Mouse (Mus musculus) intestine, embryonic 16.5 days (tissue): Measurements from ENCODE around the gene Scyl2. TPM values are rescaled to one million over a fixed set of nuclear protein-coding genes. Genes with fewer than 3 reads are reported as not detected.
"Not testable (repeated sequence)": the region's sequence is repeated elsewhere in the genome, so short reads cannot be mapped to it uniquely, and the experiment has no call there.

Source experiments
- ATAC-seq: fragments of 200-750 bp; cut with Nextera tagmentation; 2 replicates; pipeline ENCODE4 v1.8.0; 2017; ENCODE audit warnings: moderate TSS enrichment, moderate library complexity
- H3K27ac ChIP-seq: fragments of 300-500 bp; sonication (generic); 2 replicates; pipeline ENCODE4 v1.5.1; 2014; ENCODE audit warnings: mild to moderate bottlenecking, low read length
- H3K27me3 ChIP-seq: fragments of 300-500 bp; sonication (generic); replicated peaks from 2 replicates; pipeline ENCODE4 v1.6.1; 2014; ENCODE audit warnings: low read length, control low read depth, mixed read lengths; ENCODE audit not compliant: control insufficient read depth, insufficient read depth
- H3K36me3 ChIP-seq: fragments of 300-500 bp; sonication (generic); 2 replicates; pipeline ENCODE4 v1.6.1; 2014; ENCODE audit warnings: low read length, control low read depth; ENCODE audit not compliant: control insufficient read depth, insufficient read depth
- H3K4me1 ChIP-seq: fragments of 300-500 bp; sonication (generic); 2 replicates; pipeline ENCODE4 v1.6.1; 2014; ENCODE audit warnings: low read length, control low read depth, mixed read lengths; ENCODE audit not compliant: control insufficient read depth, insufficient read depth
- H3K4me2 ChIP-seq: fragments of 300-500 bp; sonication (generic); 2 replicates; pipeline ENCODE4 v1.6.1; 2014; ENCODE audit warnings: low read depth, low read length, control low read depth
- H3K4me3 ChIP-seq: fragments of 300-500 bp; sonication (generic); 2 replicates; pipeline ENCODE4 v1.5.1; 2014; ENCODE audit warnings: mild to moderate bottlenecking, low read length
- H3K9ac ChIP-seq: fragments of 300-500 bp; sonication (generic); 2 replicates; pipeline ENCODE4 v1.6.1; 2014; ENCODE audit warnings: low read depth, low read length
- H3K9me3 ChIP-seq: fragments of 300-500 bp; sonication (generic); 2 replicates; pipeline ENCODE4 v1.6.1; 2016; ENCODE audit warnings: low read length, control low read depth; ENCODE audit not compliant: control insufficient read depth
- WGBS: fragments of 180-500 bp; shearing (Covaris S2); extraction: QIAGEN DNeasy Blood & Tissue Kit; methylation state at CpG from one replicate; pipeline ENCODE4 v1.1.7; 2014; 5-methylcytosine and 5-hydroxymethylcytosine counted together
- polyA plus RNA-seq: library from polyadenylated mRNA; unstranded; fragments of >200 nt; fragmentation: Nextera tagmentation; extraction: Ambion mirVana; gene quantifications from 2 replicates; pipeline ENCODE4 v1.2.1, GENCODE M21; 2015

Gene Scyl2
- polyA plus RNA-seq, 1 experiment from 2014 or later = 5.3 TPM

DNA sequence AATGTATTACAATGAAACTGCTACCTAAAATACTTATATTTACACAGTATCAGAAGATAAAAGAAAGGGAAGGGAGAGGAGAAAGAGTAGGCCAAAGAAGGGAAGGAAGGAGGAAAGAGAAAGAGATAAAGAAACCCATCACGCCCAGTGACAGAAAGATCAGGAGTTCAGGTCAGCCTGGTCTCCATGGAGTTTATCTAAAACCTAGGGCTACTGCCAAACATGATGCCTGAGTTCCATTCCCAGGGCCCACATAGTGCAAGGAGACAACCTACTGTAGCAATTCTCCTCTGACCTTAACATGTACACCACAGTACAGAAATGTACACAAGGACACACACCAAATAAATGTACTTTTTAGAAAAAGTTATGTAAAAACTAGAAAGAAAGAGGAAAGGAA, 3.9 kb downstream of the Scyl2 start:
- Histone ChIP-seq H3K4me1 (peaks cover 14% of the 10 kb centered on the region), H3K36me3 (no peaks in the 10 kb centered on the region), H3K4me3 (no peak overlapping the region), H3K4me2 (no peak overlapping the region), H3K27ac (no peak overlapping the region), H3K9ac (no peak overlapping the region), H3K9me3 (no peaks in the 10 kb centered on the region), H3K27me3 (no peaks in the 10 kb centered on the region)
- no peak for ATAC-seq
- WGBS = 76% methylated on average over 1 of the region's 1 CpGs

- Histone ChIP-seq H3K9me3 (no peaks in the 10 kb centered on the region), H3K4me1 (peaks cover 9% of the 10 kb centered on the region), H3K36me3 (no peaks in the 10 kb centered on the region), H3K27ac (no peak overlapping the region), H3K4me2 (no peak overlapping the region), H3K27me3 (no peaks in the 10 kb centered on the region), H3K4me3 (no peak overlapping the region), H3K9ac (no peak overlapping the region)
- no peak for ATAC-seq
- 86% methylated on average over 4 of the region's 4 CpGs for WGBS
These were observed 4.4 kb downstream of the Scyl2 start for GRCm38 (mm10) chr10:89681706-89682105.

- no peaks in the 10 kb centered on the region for H3K9me3 ChIP-seq
- no peak overlapping the region for H3K27ac ChIP-seq
- ATAC-seq = no peak
- H3K4me1 ChIP-seq = peaks cover 7% of the 10 kb centered on the region
- no peaks in the 10 kb centered on the region for H3K36me3 ChIP-seq
- WGBS = 90% methylated on average over 3 of the region's 3 CpGs
- H3K4me2 ChIP-seq = no peak overlapping the region
- H3K9ac ChIP-seq = no peak overlapping the region
- H3K27me3 ChIP-seq = no peaks in the 10 kb centered on the region
- H3K4me3 ChIP-seq = no peak overlapping the region
These were observed 5.6 kb downstream of the Scyl2 start for GRCm38 (mm10) chr10:89680517-89680916.

DNA sequence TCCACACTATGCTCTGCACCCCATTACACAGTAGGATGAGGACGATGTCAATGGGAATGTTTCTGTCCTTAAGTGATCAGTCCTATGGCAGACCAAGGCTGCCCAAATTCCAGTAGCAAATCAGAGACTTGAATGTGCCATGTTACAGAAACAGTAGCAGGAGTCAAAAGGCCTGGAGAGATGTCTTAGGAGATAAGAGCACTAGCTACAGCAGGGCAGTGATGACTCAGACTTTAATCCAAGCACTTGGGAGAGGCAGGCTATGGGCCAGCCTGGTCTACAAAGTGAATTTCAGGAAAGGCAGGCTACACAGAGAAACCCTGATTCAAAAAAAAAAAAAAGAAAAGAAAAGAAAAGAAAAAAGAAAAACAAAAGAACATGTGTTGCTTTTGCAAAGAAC, 6.6 kb downstream of the Scyl2 start:
- no peak overlapping the region for H3K4me3 ChIP-seq
- ATAC-seq = no peak
- H3K9ac ChIP-seq = no peak overlapping the region
- H3K27me3 ChIP-seq = no peaks in the 10 kb centered on the region
- 87% methylated on average over 1 of the region's 1 CpGs for whole genome bisulfite sequencing
- H3K4me1 ChIP-seq = peaks cover 3% of the 10 kb centered on the region; the same call in 1 of the 2 replicates
- no peak overlapping the region for H3K4me2 ChIP-seq
- H3K36me3 ChIP-seq = no peaks in the 10 kb centered on the region
- H3K9me3 ChIP-seq = no peaks in the 10 kb centered on the region
- H3K27ac ChIP-seq = no peak overlapping the region

DNA sequence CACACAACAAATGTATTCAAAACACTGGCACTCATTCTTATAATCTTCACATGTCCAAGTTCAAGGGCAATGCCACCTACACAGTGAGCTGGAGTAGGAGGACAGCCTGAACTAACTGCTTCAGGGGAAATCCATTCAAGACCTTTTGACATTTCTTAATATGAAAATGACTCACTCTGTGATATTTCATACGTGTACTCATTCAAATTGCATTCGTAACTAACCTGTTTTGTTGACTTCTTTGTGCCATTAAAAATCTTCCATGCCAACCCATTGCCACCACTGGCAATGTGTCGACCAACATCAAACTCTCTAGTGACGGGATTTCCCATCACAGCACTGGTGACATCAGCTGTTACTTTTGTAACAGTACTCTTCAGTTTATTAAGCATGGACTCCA, 8.0 kb downstream of the Scyl2 start:
- H3K4me3 ChIP-seq = no peak overlapping the region
- WGBS = 90% methylated on average over 4 of the region's 4 CpGs
- ATAC-seq = no peak
- H3K36me3 ChIP-seq = no peaks in the 10 kb centered on the region
- no peak overlapping the region for H3K27ac ChIP-seq
- no peaks in the 10 kb centered on the region for H3K9me3 ChIP-seq
- no peaks in the 10 kb centered on the region for H3K27me3 ChIP-seq
- peaks cover 3% of the 10 kb centered on the region; the same call in 1 of the 2 replicates for H3K4me1 ChIP-seq
- H3K4me2 ChIP-seq = no peak overlapping the region
- no peak overlapping the region for H3K9ac ChIP-seq

GRCm38 (mm10) chr10:89676609-89677008, 9.5 kb downstream of the Scyl2 start:
- H3K9me3 ChIP-seq = no peaks in the 10 kb centered on the region
- WGBS = 61% methylated on average over 4 of the region's 4 CpGs

GRCm38 (mm10) chr10:89670371-89670770, 15.7 kb downstream of the Scyl2 start:
- H3K4me3 ChIP-seq, H3K4me2 ChIP-seq, H3K9ac ChIP-seq, H3K27me3 ChIP-seq, H3K36me3 ChIP-seq, H3K9me3 ChIP-seq, H3K27ac ChIP-seq, ATAC-seq, H3K4me1 ChIP-seq: not testable (repeated sequence)
- WGBS = 93% methylated on average over 5 of the region's 5 CpGs

More at GRCm38 (mm10) chr10:89676609-89677008, 9.5 kb downstream of the Scyl2 start:
- H3K4me3 ChIP-seq = no peak overlapping the region
- no peaks in the 10 kb centered on the region for H3K27me3 ChIP-seq
- H3K9ac ChIP-seq = no peak overlapping the region
- ATAC-seq = no peak
- no peak overlapping the region for H3K27ac ChIP-seq
- no peak overlapping the region for H3K4me2 ChIP-seq
- H3K36me3 ChIP-seq = no peaks in the 10 kb centered on the region
- H3K4me1 ChIP-seq = no peaks in the 10 kb centered on the region

DNA sequence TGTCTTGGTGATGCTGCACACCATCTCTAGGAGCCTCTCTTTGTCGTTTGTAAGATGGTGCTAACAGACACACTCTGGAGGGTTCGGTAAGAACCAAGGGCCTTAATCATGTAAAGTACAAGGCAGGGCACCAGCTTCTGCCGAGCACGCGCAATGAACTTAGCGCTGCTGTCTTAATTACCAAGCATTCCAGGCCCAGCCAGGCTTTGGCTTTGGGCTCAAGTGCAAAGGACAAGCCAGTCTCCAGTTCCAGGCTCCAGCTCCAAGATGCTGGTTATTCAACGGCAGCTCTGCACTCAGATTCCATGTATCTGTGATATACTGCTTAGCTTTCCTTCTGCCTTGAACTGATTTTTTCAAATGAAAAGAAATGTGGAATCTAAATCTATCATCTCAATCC, 18.5 kb downstream of the Scyl2 start:
- Histone ChIP-seq H3K9me3 (no peaks in the 10 kb centered on the region), H3K4me1 (no peaks in the 10 kb centered on the region), H3K9ac (no peak overlapping the region), H3K27ac (no peak overlapping the region), H3K4me3 (no peak overlapping the region), H3K36me3 (peaks cover 3% of the 10 kb centered on the region; the same call in 1 of the 2 replicates), H3K27me3 (no peaks in the 10 kb centered on the region), H3K4me2 (no peak overlapping the region)
- WGBS = 87% methylated on average over 7 of the region's 7 CpGs
- no peak for ATAC-seq

- no peaks in the 10 kb centered on the region for H3K27me3 ChIP-seq
- no peaks in the 10 kb centered on the region for H3K4me1 ChIP-seq
- ATAC-seq = no peak
- H3K4me2 ChIP-seq = no peak overlapping the region
- no peaks in the 10 kb centered on the region for H3K9me3 ChIP-seq
- no peak overlapping the region for H3K4me3 ChIP-seq
- 90% methylated on average over 9 of the region's 9 CpGs for WGBS
- H3K9ac ChIP-seq = no peak overlapping the region
- H3K27ac ChIP-seq = no peak overlapping the region
- H3K36me3 ChIP-seq = peaks cover 3% of the 10 kb centered on the region
These were observed 20.4 kb downstream of the Scyl2 start for GRCm38 (mm10) chr10:89665679-89666078.

- Histone ChIP-seq H3K27me3 (no peaks in the 10 kb centered on the region), H3K36me3 (peaks cover 3% of the 10 kb centered on the region), H3K4me3 (no peak overlapping the region), H3K27ac (no peak overlapping the region), H3K9ac (no peak overlapping the region), H3K4me1 (no peaks in the 10 kb centered on the region), H3K9me3 (no peaks in the 10 kb centered on the region), H3K4me2 (no peak overlapping the region)
- WGBS = 94% methylated on average over 8 of the region's 8 CpGs
- ATAC-seq = no peak
These were observed 21.0 kb downstream of the Scyl2 start for GRCm38 (mm10) chr10:89664977-89665645.
